9 mouse cellular contexts compared by ENCODE assay signal in genomic region chr13:59889468-59890117, GRCm38 (mm10).
DNase-seq lines count a peak whose midpoint lies in the region; ATAC-seq and TF ChIP-seq lines count a peak whose summit lies in the region.
"Had no signal": no experiment of that assay in that cellular context is flagged by ENCODE, and none has a peak within 500 bp of the region (broad histone marks: within the 10 kb centered on the region; RNA-seq: fewer than 3 reads in every experiment).

No protein-coding gene starts in this region.

- H3K9ac ChIP-seq in forebrain, embryonic 11.5 days (ENCODE audit: low read length): no peak overlapping the region

- no peaks in the 10 kb centered on the region for H3K4me1 ChIP-seq in E14TG2a.4 (replicated peaks; ENCODE audit: low read depth, low read length)
- peaks cover 4% of the 10 kb centered on the region for H3K4me1 ChIP-seq in forebrain, embryonic 11.5 days (replicated peaks; ENCODE audit: control insufficient read depth, insufficient read depth, low read length)
- H3K4me1 ChIP-seq in hindbrain, embryonic 10.5 days (replicated peaks): peaks cover 42% of the 10 kb centered on the region

- no peak overlapping the region for H3K4me3 ChIP-seq in E14TG2a.4 (replicated peaks; ENCODE audit: low read length)
- H3K4me3 ChIP-seq in forebrain, embryonic 11.5 days (ENCODE audit: low read depth, low read length): no peak overlapping the region
- no peak overlapping the region for H3K4me3 ChIP-seq in hindbrain, embryonic 10.5 days
- H3K4me3 ChIP-seq: megakaryocyte, embryonic 14.5 days had no signal

- 21% methylated on average over 10 of the region's 10 CpGs for WGBS in forebrain, embryonic 11.5 days
- WGBS in hindbrain, embryonic 10.5 days: 24% methylated on average over 10 of the region's 10 CpGs

- H3K4me2 ChIP-seq in forebrain, embryonic 11.5 days (ENCODE audit: low read depth, low read length, severe bottlenecking): no peak overlapping the region

- peaks cover 18% of the 10 kb centered on the region for H3K9me3 ChIP-seq in E14TG2a.4 (ENCODE audit: low read length)
- H3K9me3 ChIP-seq in forebrain, embryonic 11.5 days (ENCODE audit: control insufficient read depth, low read length): no peaks in the 10 kb centered on the region
- H3K9me3 ChIP-seq in hindbrain, embryonic 10.5 days: peaks cover 3% of the 10 kb centered on the region; the same call in 1 of the 2 replicates

- peak; percentile 36 for TF ChIP-seq CTCF in E14TG2a.4 (conservative IDR thresholded peaks at IDR 0.05; ENCODE audit: low read length)

- H3K27ac ChIP-seq in forebrain, embryonic 11.5 days (ENCODE audit: low read depth, low read length): no peak overlapping the region
- peak overlapping the region; percentile 71; the same call in 1 of the 2 replicates for H3K27ac ChIP-seq in hindbrain, embryonic 10.5 days

- peak; percentile 76 for ATAC-seq in forebrain, embryonic 11.5 days (replicated peaks; ENCODE audit: low FRiP score)
- no peak for ATAC-seq in erythroblast, adult 5-6 weeks (replicated peaks; ENCODE audit: low FRiP score, poor library complexity, severe bottlenecking)

- DNase-seq in adipocyte (ENCODE audit: low spot score): peak; percentile 83
- DNase-seq in forebrain, embryonic 11.5 days (ENCODE audit: low spot score): peak; percentile 79
- DNase-seq in hindbrain, embryonic 10.5 days (ENCODE audit: low spot score): peak; percentile 82
- DNase-seq in layer of hippocampus, postnatal 14 days (ENCODE audit: low spot score in 2 of 2): peak; percentile 50 to 63
- DNase-seq in lung, postnatal 4 days: peak; percentile 24 to 55
- DNase-seq in right cerebral cortex, postnatal 36 days (ENCODE audit: low spot score in 2 of 2): peak; percentile 41 to 52

- 0 out of 2 replicates have a peak, but pooled peaks cover 3% of the 10 kb centered on the region for H3K27me3 ChIP-seq in E14TG2a.4 (ENCODE audit: insufficient read depth, low read length)
- H3K27me3 ChIP-seq in forebrain, embryonic 11.5 days (ENCODE audit: control insufficient read depth, insufficient read depth, low read length): no peaks in the 10 kb centered on the region
- peaks cover 3% of the 10 kb centered on the region; the same call in 1 of the 2 replicates for H3K27me3 ChIP-seq in hindbrain, embryonic 10.5 days (ENCODE audit: insufficient read depth, poor library complexity, severe bottlenecking)

- H3K36me3 ChIP-seq in E14TG2a.4 (ENCODE audit: insufficient read depth, low read length): no peaks in the 10 kb centered on the region
- H3K36me3 ChIP-seq in forebrain, embryonic 11.5 days (ENCODE audit: control insufficient read depth, insufficient read depth, low read length): no peaks in the 10 kb centered on the region
- H3K36me3 ChIP-seq in hindbrain, embryonic 10.5 days: no peaks in the 10 kb centered on the region
